Mouse (Mus musculus) stomach, embryonic 15.5 days (tissue): ENCODE data around the gene Map2k6. TPM values are rescaled to one million over a fixed set of nuclear protein-coding genes. Genes with fewer than 3 reads are reported as not detected.
"Not testable (repeated sequence)": the region's sequence is repeated elsewhere in the genome, so short reads cannot be mapped to it uniquely, and the experiment has no call there.

ENCODE experiments used
- ATAC-seq: fragments of 200-750 bp; cut with Nextera tagmentation; 2 replicates; pipeline ENCODE4 v1.8.0; 2017; ENCODE audit warnings: low read depth, moderate number of reproducible peaks, moderate TSS enrichment; ENCODE audit not compliant: insufficient read depth, low FRiP score
- H3K27ac ChIP-seq: fragments of 300-500 bp; sonication (generic); 2 replicates; pipeline ENCODE4 v1.5.1; 2015; ENCODE audit warnings: mild to moderate bottlenecking, inconsistent platforms
- H3K27me3 ChIP-seq: fragments of 300-500 bp; sonication (generic); replicated peaks from 2 replicates; pipeline ENCODE4 v1.6.1; 2015; ENCODE audit warnings: inconsistent platforms
- H3K36me3 ChIP-seq: fragments of 300-500 bp; sonication (generic); 2 replicates; pipeline ENCODE4 v1.6.1; 2015; ENCODE audit warnings: inconsistent platforms
- H3K4me1 ChIP-seq: fragments of 300-500 bp; sonication (generic); 2 replicates; pipeline ENCODE4 v1.6.1; 2015; ENCODE audit warnings: inconsistent platforms
- H3K4me2 ChIP-seq: fragments of 300-500 bp; sonication (generic); 2 replicates; pipeline ENCODE4 v1.6.1; 2015; ENCODE audit warnings: mild to moderate bottlenecking, inconsistent platforms
- H3K4me3 ChIP-seq: fragments of 300-500 bp; sonication (generic); replicated peaks from 2 replicates; pipeline ENCODE4 v1.5.1; 2015; ENCODE audit warnings: inconsistent platforms
- H3K9ac ChIP-seq: fragments of 300-500 bp; sonication (generic); 2 replicates; pipeline ENCODE4 v1.6.1; 2015; ENCODE audit warnings: inconsistent platforms
- H3K9me3 ChIP-seq: fragments of 300-500 bp; sonication (generic); 2 replicates; pipeline ENCODE4 v1.6.1; 2016; ENCODE audit warnings: inconsistent platforms
- WGBS: fragments of 180-500 bp; shearing (Covaris S2); methylation state at CpG from one replicate; pipeline ENCODE4 v1.1.7; 2015; 5-methylcytosine and 5-hydroxymethylcytosine counted together
- polyA plus RNA-seq: library from polyadenylated mRNA; unstranded; fragments of >200 nt; fragmentation: Nextera tagmentation; extraction: Ambion mirVana; gene quantifications from 2 replicates; pipeline ENCODE4 v1.2.1, GENCODE M21; 2015

The Map2k6 gene
- polyA plus RNA-seq = 17.0 and 18.9 TPM in 2 replicates

DNA sequence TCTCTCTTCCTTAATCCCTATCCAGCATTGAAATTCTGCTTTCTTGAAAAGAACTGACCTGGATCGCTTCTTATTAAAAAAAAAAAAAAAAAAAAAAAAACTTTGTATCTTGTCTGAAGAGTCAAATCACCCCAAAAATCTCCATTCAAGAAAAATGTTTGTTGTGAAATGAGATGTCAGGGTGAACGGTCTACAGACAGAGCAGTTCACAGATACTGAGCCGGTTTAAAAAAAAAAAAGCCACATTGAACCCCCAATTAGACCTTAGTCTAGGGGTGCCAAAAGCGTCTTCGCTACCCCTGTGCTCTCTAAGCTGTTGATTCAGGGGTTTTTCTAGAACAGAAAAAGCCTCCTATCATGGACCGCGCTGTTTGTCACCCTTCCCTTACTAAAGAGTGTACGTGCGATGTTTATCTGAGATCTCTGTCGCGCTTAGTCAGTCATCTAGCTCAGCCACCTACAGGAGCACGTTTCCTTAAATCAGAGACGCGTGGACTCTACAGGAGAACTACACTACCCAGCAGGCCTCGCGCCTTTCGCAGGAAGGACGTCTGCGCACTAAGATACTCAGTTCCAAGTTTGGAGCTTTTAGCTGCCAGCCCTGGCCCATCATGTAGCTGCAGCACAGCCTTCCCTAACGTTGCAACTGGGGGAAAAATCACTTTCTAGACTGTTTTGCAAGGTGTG lies at the start of gene Map2k6:
Gene Map2k6 (plus strand): TSS at position 570 of the 687 bp plus-strand sequence.
- H3K4me2 ChIP-seq = peak within 1 kb of the TSS; percentile 63
- 0 out of 2 replicates have a peak, but pooled peaks cover 7% of the 10 kb centered on the region for H3K4me1 ChIP-seq
- no peaks in the 10 kb centered on the region for H3K9me3 ChIP-seq
- H3K27ac ChIP-seq = peak within 1 kb of the TSS; percentile 46; the same call in 1 of the 2 replicates
- no peaks in the 10 kb centered on the region for H3K27me3 ChIP-seq
- H3K9ac ChIP-seq = peak within 1 kb of the TSS; percentile 33; the same call in 1 of the 2 replicates
- peak within 1 kb of the TSS; percentile 54 for H3K4me3 ChIP-seq
- WGBS = 10% methylated on average over 20 of the region's 20 CpGs
- ATAC-seq = peak; percentile 92
- H3K36me3 ChIP-seq = no peaks in the 10 kb centered on the region

DNA sequence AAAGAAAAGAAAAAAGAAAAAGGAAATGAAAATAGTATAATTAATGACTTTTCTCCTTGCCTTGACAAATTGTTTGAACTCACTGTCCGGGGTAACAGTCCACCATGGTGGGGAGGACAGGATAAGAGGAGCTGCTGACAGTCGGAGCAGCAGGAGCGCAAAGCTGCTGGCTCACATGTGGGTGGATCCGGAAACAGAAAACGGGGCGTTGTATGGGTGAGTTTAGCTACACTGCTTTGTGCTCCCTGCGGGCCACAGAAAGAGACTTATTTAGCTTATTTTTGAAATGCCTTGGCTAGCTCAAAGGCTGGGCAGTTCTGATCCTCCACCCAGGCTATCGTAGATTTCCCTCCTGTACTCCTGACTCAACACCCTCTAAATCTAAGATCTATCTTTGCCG lies 44.7 kb upstream of the Map2k6 start:
- Histone ChIP-seq H3K9ac (no peak overlapping the region), H3K27ac (no peak overlapping the region), H3K9me3 (no peaks in the 10 kb centered on the region), H3K36me3 (no peaks in the 10 kb centered on the region), H3K4me3 (no peak overlapping the region), H3K27me3 (no peaks in the 10 kb centered on the region), H3K4me2 (no peak overlapping the region), H3K4me1 (no peaks in the 10 kb centered on the region)
- WGBS = 72% methylated on average over 9 of the region's 9 CpGs
- no peak for ATAC-seq

DNA sequence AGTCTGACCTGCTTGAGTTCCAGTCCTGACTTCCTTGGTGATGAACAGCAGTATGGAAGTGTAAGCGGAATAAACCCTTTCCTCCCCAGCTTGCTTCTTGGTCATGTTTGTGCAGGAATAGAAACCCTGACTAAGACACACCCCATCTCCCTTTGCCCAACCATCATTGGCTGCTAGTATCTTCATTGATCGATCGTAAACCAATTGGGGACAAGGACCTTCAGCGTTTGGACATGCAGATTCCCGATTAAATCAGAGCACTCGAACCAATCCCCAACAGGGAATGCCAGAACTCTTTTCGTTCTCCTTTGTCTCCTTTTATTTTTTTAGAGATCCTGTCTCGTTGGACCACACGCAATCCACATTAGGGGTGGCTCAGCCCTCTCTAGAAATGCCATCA lies 43.8 kb upstream of the Map2k6 start:
- not testable (repeated sequence) for H3K27ac ChIP-seq, H3K4me3 ChIP-seq, ATAC-seq, H3K4me2 ChIP-seq, H3K36me3 ChIP-seq, H3K9ac ChIP-seq, H3K27me3 ChIP-seq, H3K4me1 ChIP-seq, H3K9me3 ChIP-seq
- WGBS = 80% methylated on average over 9 of the region's 9 CpGs

DNA sequence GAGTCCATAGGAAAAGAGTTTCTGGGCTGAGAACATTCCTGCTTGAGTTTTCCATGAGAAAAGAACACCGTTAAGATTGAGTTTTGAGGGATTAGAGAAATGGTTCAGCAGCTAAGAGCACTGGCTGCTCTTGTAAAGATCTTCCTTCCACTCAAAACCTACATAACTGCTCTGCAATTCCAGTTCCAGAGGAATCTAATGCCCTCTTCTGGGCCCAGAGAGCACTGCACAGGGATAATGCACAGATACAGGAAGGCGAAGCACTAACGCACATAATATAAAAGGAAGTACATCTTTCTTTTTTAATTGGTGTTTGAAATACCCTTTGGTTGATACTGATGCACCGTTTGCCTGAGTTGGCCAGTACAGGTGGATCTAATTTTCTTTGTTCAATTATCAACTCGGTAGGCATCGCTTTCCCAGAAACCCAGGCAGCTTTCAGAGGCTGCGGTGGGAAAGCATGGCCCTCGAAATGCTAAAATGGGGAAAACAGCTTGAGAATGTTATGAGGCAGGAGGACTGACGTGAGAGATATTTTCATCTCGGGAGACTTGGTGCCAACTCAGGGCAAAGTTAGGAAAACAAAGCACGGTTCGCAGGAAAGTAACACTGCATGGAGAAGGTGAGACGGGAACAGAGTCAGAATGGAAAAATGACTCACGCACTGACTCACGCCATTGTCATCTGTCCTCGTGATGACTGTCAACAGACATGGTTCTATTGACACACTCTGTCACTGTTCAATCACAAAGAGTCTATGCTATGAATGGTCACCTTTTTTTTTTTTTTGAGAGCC lies 41.0 kb upstream of the Map2k6 start:
- H3K36me3 ChIP-seq = no peaks in the 10 kb centered on the region
- WGBS = 69% methylated on average over 16 of the region's 16 CpGs
- H3K9ac ChIP-seq = no peak overlapping the region
- no peaks in the 10 kb centered on the region for H3K4me1 ChIP-seq
- H3K27ac ChIP-seq = no peak overlapping the region
- no peaks in the 10 kb centered on the region for H3K9me3 ChIP-seq
- no peak overlapping the region for H3K4me2 ChIP-seq
- ATAC-seq = no peak
- no peak overlapping the region for H3K4me3 ChIP-seq
- H3K27me3 ChIP-seq = no peaks in the 10 kb centered on the region

DNA sequence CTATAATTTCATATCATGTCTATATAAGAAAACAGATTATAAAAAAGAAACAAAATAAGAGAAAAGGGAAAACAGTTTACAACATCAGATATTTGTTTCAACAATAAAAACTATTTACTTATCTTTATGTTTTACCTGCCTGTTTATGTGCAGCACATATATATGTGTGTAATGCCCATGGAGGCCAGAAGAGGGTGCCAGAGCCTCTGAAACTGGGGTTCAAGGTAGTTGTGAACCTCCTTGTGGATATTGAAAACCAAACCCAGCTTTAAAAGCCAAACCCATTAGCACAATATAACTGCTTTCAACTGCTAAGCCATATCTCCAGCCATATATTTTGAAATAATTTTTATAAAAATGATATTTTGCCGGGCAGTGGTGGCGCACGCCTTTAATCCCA lies 33.9 kb upstream of the Map2k6 start:
- Histone ChIP-seq H3K9me3 (no peaks in the 10 kb centered on the region), H3K9ac (no peak overlapping the region), H3K4me2 (no peak overlapping the region), H3K27ac (no peak overlapping the region), H3K36me3 (no peaks in the 10 kb centered on the region), H3K4me1 (no peaks in the 10 kb centered on the region), H3K4me3 (no peak overlapping the region), H3K27me3 (no peaks in the 10 kb centered on the region)
- no peak for ATAC-seq
- whole genome bisulfite sequencing = 74% methylated on average over 3 of the region's 3 CpGs

DNA sequence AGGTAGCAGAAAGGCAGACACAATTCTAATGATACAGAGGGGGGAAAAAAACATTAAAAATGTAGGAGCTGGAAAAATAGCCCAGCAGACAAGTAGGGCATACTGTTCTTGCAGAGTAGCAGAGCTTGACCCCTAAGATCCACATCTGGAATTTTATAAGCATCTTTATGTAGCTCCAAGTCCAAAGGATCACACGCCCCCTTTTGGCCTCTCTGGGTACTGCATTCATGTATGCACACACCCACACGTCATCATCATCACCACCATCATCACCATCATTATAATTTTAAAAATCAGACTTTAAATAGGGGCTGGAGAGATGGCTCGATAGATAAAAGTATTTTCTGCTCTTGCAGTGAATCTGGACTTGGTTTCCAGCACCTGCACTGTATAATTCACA lies 32.0 kb upstream of the Map2k6 start:
- Histone ChIP-seq H3K4me3 (no peak overlapping the region), H3K9ac (no peak overlapping the region), H3K27ac (no peak overlapping the region), H3K4me1 (no peaks in the 10 kb centered on the region), H3K27me3 (no peaks in the 10 kb centered on the region), H3K4me2 (no peak overlapping the region), H3K9me3 (no peaks in the 10 kb centered on the region), H3K36me3 (no peaks in the 10 kb centered on the region)
- no peak for ATAC-seq
- 72% methylated on average over 3 of the region's 3 CpGs for WGBS

DNA sequence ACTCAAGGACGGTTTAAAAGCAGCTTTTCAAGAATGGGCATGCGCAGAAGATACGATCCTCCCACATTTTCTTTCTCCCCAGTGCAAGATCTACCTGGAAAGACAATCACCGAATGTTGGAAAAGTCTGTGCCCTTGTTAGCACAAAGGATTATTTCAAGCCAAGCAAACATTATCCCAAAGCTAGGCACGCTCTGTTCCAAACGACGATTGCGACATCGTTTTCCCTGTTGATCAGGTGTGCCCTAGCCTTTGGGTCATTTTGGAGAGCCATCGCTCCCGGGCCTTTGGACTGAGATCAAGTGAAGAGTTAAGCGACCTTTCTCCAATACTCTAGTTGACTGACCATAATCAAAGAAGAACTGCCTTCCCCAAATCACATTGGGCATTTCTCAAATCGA lies 31.3 kb upstream of the Map2k6 start:
- Histone ChIP-seq H3K4me1 (no peaks in the 10 kb centered on the region), H3K36me3 (no peaks in the 10 kb centered on the region), H3K9ac (no peak overlapping the region), H3K4me3 (no peak overlapping the region), H3K27ac (no peak overlapping the region), H3K27me3 (no peaks in the 10 kb centered on the region), H3K9me3 (no peaks in the 10 kb centered on the region), H3K4me2 (no peak overlapping the region)
- ATAC-seq = no peak
- 80% methylated on average over 13 of the region's 13 CpGs for WGBS

DNA sequence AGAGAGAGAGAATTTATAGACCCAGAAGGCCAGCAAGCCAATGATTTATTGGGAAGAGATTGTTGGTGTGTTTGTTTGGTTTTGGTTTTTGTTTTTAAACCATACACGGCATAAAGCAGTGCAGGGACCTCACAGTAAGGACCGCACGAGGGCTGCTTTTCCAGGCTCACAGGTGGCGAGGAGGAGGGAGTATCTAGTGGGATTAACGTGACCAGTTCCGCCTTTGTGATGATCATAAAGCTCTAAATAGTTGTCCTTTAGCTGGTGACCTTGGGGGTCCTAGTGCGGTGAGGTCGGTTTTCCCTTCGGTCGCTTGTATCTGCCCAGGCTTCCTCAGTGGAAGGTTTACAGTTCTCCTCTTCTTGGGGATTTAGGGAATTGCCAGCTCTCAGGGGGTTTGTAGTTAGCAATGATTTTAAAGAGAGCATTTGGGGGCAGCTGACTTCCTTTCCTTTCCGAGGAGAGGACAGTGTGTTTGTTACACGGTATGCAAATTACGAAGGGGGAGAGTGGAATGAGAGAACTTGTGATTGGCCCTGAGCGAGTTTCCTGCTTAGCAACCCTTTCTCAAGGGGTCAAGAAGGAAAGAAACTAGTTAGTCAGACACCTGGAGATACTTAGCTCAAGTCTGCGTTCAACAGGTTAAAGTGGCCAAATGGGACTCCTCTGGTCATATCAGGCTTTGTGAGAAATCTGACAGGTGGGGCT lies 29.5 kb upstream of the Map2k6 start:
- 0 out of 2 replicates have a peak, but pooled peaks have one; percentile 22 for ATAC-seq
- no peaks in the 10 kb centered on the region for H3K36me3 ChIP-seq
- H3K9ac ChIP-seq = no peak overlapping the region
- WGBS = 17% methylated on average over 15 of the region's 15 CpGs
- H3K4me3 ChIP-seq = no peak overlapping the region
- no peaks in the 10 kb centered on the region for H3K9me3 ChIP-seq
- H3K4me1 ChIP-seq = no peaks in the 10 kb centered on the region
- no peaks in the 10 kb centered on the region for H3K27me3 ChIP-seq
- H3K27ac ChIP-seq = no peak overlapping the region
- peak overlapping the region; percentile 33 for H3K4me2 ChIP-seq

DNA sequence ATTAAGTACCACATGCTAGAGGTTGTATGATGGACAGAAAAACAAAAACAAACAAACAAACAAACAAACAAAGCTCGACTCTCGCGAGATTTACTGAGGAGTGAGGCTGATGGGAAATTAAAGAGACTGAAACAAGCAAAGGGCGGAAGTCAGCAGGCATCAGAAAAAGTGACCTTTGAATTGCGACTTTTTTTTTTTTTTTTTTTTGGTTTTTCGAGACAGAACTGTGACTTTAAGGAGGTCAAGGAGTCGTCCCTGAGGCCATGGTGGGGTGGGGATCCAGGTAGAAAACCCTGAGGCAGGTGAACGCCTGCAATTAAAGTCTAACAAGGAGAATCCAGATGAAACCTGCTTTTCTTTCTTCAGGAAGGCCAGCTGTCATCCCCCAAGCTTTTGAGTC lies 27.1 kb upstream of the Map2k6 start:
- no peak for ATAC-seq
- Histone ChIP-seq H3K9me3 (no peaks in the 10 kb centered on the region), H3K27ac (no peak overlapping the region), H3K9ac (no peak overlapping the region), H3K4me1 (no peaks in the 10 kb centered on the region), H3K36me3 (no peaks in the 10 kb centered on the region), H3K4me3 (no peak overlapping the region), H3K4me2 (no peak overlapping the region), H3K27me3 (no peaks in the 10 kb centered on the region)
- WGBS = 56% methylated on average over 8 of the region's 8 CpGs

DNA sequence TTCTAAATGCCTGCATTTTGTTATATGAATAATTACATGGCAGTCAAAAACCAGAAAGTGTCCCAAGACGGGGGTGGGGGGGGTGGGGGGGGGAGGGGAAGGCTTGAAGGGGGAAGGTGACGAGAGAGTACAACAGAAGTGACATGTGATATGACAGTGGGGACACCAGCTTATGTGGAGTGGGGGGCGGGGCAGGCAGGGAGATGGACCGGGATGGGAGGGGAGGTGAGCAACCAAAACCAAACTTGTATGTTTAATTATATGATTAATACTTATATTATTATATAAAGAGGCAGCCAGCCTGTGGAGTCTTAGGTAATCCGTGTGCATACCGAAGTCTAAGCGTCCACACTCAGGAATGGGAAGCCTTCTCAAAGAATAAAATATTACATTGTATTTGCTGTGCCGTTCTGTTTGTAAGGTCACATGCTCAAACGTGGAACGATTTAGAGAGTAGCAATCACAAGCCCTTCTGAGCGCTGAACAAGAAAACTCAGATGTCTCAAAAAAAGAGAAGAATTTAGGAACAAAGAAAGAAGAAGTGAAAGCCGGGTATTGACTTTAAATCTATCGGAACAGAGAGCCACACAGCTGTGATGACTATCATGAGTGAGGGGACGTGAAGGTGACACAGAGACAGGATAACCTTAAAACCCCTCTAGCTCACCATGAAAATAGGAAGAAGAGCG lies 26.5 kb upstream of the Map2k6 start:
- Histone ChIP-seq H3K4me3 (no peak overlapping the region), H3K9ac (no peak overlapping the region), H3K4me1 (no peaks in the 10 kb centered on the region), H3K4me2 (no peak overlapping the region), H3K36me3 (no peaks in the 10 kb centered on the region), H3K27ac (no peak overlapping the region), H3K27me3 (no peaks in the 10 kb centered on the region), H3K9me3 (no peaks in the 10 kb centered on the region)
- WGBS = 74% methylated on average over 14 of the region's 15 CpGs
- ATAC-seq = no peak

DNA sequence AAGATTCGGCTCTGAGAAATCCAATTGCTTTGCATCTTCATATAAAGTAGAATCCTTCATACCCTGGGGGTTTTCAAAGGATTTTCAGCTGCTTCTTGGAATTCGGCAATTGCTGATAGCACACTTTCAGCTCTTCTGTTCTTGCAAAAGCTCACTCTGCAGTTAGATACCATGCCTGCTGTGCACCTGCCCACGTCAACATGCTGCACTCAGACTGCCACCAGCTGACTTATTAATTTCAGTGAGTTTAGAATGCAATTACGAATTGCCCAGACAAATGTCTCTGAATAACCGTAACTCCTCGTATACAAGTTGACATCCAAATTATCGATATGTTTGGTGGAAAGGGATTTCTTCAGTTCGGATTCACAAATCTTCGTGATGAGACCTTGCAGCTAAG lies 24.9 kb upstream of the Map2k6 start:
- H3K4me3 ChIP-seq = no peak overlapping the region
- H3K9ac ChIP-seq = no peak overlapping the region
- H3K27me3 ChIP-seq = no peaks in the 10 kb centered on the region
- H3K4me2 ChIP-seq = no peak overlapping the region
- H3K9me3 ChIP-seq = no peaks in the 10 kb centered on the region
- H3K36me3 ChIP-seq = no peaks in the 10 kb centered on the region
- H3K4me1 ChIP-seq = no peaks in the 10 kb centered on the region
- ATAC-seq = no peak
- no peak overlapping the region for H3K27ac ChIP-seq
- WGBS = 81% methylated on average over 9 of the region's 9 CpGs
